Mouse (Mus musculus): Measurements from ENCODE around the gene Gm20388.
A peak's percentile ranks its signal among the peaks of the same experiment; 100 is the strongest.
"Not testable (repeated sequence)": the region's sequence is repeated elsewhere in the genome, so short reads cannot be mapped to it uniquely, and the experiment has no call there.

The Gm20388 gene

GRCm38 (mm10) chr8:120779106-120779505, 868.5 kb downstream of the Gm20388 start:
- no peak for DNase-seq

GRCm38 (mm10) chr8:120783781-120784180, 873.1 kb downstream of the Gm20388 start:
- DNase-seq: no peak

- DNase-seq: no peak
Observed at GRCm38 (mm10) chr8:120786753-120787152, 876.1 kb downstream of the Gm20388 start.

- no peak for DNase-seq
Observed at GRCm38 (mm10) chr8:120787631-120788030, 877.0 kb downstream of the Gm20388 start.

- no peak for DNase-seq
Observed at GRCm38 (mm10) chr8:120792710-120793109, 882.1 kb downstream of the Gm20388 start.

GRCm38 (mm10) chr8:120795944-120796635, 885.4 kb downstream of the Gm20388 start:
- DNase-seq: peak; percentile 90

- no peak for DNase-seq
Observed at GRCm38 (mm10) chr8:120797019-120797727, 886.5 kb downstream of the Gm20388 start.

GRCm38 (mm10) chr8:120800308-120800865, 889.7 kb downstream of the Gm20388 start:
- DNase-seq: peak; percentile 73

- not testable (repeated sequence) for DNase-seq
Observed at GRCm38 (mm10) chr8:120803661-120804375, 893.2 kb downstream of the Gm20388 start.

GRCm38 (mm10) chr8:120804741-120805140, 894.1 kb downstream of the Gm20388 start:
- DNase-seq: no peak

- peak; percentile 25 for DNase-seq
Observed at GRCm38 (mm10) chr8:120806780-120807264, 896.2 kb downstream of the Gm20388 start.

- peak; percentile 26 for DNase-seq
Observed at GRCm38 (mm10) chr8:120807719-120808118, 897.1 kb downstream of the Gm20388 start.

GRCm38 (mm10) chr8:120809050-120809449, 898.4 kb downstream of the Gm20388 start:
- no peak for DNase-seq

- no peak for DNase-seq
Observed at GRCm38 (mm10) chr8:120811953-120812352, 901.3 kb downstream of the Gm20388 start.

- no peak for DNase-seq
Observed at GRCm38 (mm10) chr8:120813028-120813427, 902.4 kb downstream of the Gm20388 start.

- DNase-seq: no peak
Observed at GRCm38 (mm10) chr8:120813839-120814238, 903.2 kb downstream of the Gm20388 start.

- no peak for DNase-seq
Observed at GRCm38 (mm10) chr8:120816371-120816770, 905.7 kb downstream of the Gm20388 start.

GRCm38 (mm10) chr8:120819906-120820305, 909.3 kb downstream of the Gm20388 start:
- no peak for DNase-seq

GRCm38 (mm10) chr8:120821399-120822170, 910.9 kb downstream of the Gm20388 start:
- DNase-seq: peak; percentile 83

GRCm38 (mm10) chr8:120823331-120823730, 912.7 kb downstream of the Gm20388 start:
- no peak for DNase-seq

GRCm38 (mm10) chr8:120823887-120824286, 913.2 kb downstream of the Gm20388 start:
- no peak for DNase-seq

- DNase-seq: no peak
Observed at GRCm38 (mm10) chr8:120824638-120825037, 914.0 kb downstream of the Gm20388 start.
